Mouse (Mus musculus) B cell, adult 2 months (primary cell): ENCODE measurements around the gene Apex2.
"Not testable (repeated sequence)": the region's sequence is repeated elsewhere in the genome, so short reads cannot be mapped to it uniquely, and the experiment has no call there.

Experiments used
- DNase-seq, 2 experiments: peaks; one replicate each; pipeline ENCODE4 v3.0.0; 2022

Gene Apex2

GRCm38 (mm10) chrX:150589696-150590095 is at the start of gene Apex2:
Gene Apex2 (minus strand): TSS chrX:150589868.
- no peak for DNase-seq

GRCm38 (mm10) chrX:150636421-150636820 is 46.8 kb upstream of the Apex2 start:
- DNase-seq, result no peak

- no peak for DNase-seq
Measured at GRCm38 (mm10) chrX:150598882-150599281, 9.2 kb upstream of the Apex2 start.

DNA sequence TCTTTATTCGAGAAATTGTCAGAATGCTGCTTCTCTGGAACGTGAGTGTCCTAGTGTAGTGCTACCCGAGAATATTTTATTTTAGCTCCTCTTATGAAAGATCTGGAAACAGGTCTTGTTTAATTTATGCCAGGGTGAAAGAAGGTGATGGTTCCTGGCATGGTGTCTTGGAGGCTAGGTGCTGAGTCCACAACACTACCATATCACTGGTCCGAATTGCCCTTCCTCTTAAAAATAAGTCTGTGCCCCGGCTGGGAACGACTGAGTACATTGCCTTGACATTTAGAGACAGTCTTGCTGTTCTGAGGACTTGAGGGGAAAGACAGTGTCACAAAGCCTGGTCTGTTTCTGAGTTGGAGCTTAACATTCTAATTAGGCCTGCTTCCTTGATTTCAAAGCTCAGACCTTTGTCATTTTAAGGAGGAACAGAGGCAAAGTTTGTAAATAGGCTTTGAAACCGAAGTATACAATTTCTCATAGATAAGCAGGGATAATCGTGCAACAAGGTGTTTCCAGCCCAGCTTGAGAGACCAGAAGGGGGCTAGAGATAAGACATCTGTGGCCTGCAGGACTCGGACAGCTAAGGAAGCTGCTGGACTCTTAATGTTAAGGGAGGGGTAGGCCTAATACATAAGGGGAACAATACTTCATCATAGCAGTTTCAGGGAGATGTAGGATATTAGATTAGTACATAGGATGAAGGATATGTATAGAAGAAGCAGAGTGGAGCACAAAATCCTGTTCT is 5.5 kb upstream of the Apex2 start:
- no peak for DNase-seq

GRCm38 (mm10) chrX:150594176-150594575 is 4.5 kb upstream of the Apex2 start:
- DNase-seq, result no peak

GRCm38 (mm10) chrX:150593266-150594035 is 3.8 kb upstream of the Apex2 start:
- DNase-seq, result no peak

- peak; percentile 70 to 73 for DNase-seq
Measured at GRCm38 (mm10) chrX:150588023-150588764, 1.5 kb downstream of the Apex2 start, which contains the start of gene Pfkfb1. Gene Pfkfb1 (plus strand): TSS chrX:150588229.

GRCm38 (mm10) chrX:150585116-150585515 is 4.6 kb downstream of the Apex2 start:
- DNase-seq, result no peak

GRCm38 (mm10) chrX:150581921-150582320 is 7.7 kb downstream of the Apex2 start:
- DNase-seq, result no peak

DNA sequence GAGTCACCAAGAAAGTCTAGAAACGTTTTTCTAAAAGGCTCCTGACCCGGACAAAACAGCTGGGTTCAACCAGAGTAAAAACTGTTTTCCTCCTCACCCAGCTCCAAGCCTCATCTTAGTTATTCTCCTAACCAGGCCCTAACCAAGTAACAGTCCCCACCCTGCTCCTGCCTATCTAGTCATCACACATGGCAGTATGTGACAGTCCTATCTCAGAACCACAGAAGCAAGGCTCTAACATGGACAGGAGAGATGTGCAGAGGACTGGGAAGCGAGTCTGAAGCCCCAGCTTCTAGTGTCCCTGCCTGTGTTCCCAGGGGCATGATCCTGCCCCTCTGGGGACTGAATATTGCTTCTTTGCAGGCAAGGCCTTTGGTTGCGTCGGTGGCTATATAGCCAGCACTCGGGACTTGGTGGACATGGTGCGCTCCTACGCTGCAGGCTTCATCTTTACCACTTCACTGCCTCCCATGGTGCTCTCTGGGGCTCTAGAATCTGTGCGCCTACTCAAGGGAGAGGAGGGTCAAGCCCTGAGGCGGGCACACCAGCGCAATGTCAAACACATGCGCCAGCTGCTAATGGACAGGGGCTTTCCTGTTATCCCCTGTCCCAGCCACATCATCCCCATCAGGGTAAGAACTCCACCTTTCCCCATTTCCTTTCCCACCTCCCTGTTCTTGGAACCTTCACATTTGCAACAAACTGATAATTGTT is 24.9 kb downstream of the Apex2 start:
- DNase-seq, result no peak

DNA sequence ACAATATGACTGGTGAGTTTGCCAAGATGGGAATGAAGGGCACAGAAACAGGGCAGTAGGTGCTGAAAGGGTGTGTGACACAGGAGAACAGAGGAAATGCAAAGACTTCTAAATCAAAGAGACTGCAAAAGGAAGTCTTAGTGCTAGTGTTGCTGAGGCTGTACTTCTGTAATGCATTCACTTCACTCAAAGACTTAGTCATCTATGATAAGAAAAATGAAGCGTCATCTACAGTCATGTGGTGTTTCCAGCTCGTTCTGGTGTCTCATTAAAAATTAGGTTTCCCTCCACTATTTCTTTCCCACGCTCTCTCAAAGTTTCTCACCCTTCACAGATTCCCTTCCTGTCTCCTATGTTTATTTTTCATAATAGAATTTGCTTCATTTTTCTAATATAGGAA is 35.6 kb downstream of the Apex2 start:
- no peak for DNase-seq

- no peak for DNase-seq
Measured at GRCm38 (mm10) chrX:150551986-150552385, 37.7 kb downstream of the Apex2 start.

DNA sequence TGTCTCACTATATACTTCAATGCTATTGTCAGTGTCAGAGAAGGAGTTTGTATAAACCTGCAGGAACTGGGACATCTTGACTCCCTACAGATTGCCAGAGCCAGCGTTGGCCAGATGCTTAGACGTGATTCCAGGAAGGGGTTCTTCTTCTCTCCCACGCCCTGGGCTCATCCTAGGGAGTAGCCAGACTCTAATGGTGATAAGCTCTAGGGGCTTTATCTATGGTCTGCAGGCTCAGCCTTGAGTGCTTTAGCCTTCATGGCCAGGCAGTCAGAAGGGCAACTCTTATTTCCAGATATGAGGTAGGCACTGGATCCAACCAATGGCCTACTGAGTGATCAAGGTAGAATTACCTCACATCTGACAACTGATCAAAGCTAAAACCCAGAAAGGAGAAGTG is 40.0 kb downstream of the Apex2 start:
- no peak for DNase-seq

DNA sequence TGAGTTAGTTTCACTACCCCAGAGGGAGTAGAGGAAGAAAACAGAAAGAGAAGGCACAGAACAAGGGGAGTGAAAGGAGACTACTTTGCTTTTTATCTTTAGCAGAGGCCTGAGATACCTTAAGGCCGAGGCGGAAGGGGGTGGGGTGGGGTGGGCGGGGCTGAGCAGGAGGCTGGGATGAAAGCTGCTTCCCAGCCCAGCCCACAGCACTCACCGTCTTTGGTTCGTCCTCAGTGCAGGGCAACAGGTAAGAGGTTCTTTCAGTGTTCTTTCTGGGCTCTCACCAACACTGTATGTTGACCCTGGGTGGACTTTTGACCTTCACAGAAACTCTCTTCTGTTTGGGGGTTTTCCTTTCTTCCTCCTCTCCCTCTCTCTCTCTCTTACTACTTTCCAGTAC is 42.4 kb downstream of the Apex2 start, which contains the start of gene Alas2:
Alas2 (plus strand) TSS at position 137 of the 400 bp plus-strand sequence.
- no peak for DNase-seq

GRCm38 (mm10) chrX:150541684-150542083 is 48.0 kb downstream of the Apex2 start:
- no peak for DNase-seq

- no peak for DNase-seq
Measured at GRCm38 (mm10) chrX:150540111-150540510, 49.6 kb downstream of the Apex2 start.

- no peak for DNase-seq
Measured at GRCm38 (mm10) chrX:150516477-150516876, 73.2 kb downstream of the Apex2 start.

DNA sequence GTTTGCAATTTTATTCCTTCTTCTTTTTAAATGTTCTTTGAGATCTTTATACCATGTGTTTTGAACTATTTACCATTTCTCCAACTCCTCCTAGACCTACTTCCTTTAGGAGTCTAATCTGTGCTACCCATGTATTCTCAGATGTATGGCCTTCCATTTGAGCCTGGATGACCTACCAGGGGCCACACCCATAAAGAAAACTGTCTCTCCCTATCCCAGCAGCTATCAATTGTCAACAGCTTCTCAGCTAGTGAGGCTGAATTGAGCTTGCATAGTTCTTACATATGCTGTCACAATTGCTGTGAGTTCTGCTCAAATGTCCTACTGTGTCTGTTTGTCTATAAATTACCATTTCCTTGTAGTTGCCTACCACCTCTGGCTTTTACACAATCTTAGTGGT is 73.7 kb downstream of the Apex2 start:
- DNase-seq, result no peak

DNA sequence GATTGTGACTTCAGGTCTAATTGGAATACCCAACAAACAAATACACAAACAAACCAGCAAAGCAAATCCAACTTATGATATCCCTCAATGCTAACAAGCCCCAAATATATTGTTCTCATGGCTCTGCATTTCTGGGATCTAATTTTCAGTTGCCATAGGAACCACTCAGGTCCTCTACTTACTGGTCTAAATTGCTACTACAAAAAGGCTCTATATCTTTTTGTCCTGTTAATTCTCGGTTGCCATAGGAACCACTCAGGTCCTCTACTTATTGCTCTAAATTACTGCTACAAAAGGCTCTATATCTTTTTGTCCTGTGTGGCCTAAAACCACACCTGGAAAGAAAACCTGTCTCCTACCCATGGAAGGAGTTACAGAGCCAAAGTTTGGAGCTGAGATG is 75.5 kb downstream of the Apex2 start:
- DNase-seq, result no peak

DNA sequence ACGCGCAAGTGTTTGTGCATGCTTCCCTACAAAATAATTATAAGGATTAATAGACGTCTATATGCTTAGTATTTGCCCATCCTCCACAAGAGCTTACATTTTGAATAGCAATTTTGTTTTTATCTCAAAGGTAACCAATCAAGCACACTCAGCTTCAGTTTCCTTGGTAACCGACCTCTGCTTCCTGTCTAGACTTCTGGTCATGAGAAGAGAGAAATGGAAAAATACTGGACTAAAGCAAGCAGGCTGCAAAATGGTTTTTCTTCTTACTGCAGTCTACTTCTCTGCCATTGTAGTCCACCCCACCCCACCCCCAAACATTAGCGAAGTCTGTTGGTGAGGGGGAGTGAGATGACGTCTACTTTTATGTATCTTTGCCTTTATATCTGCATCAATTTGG is 78.4 kb downstream of the Apex2 start:
- no peak for DNase-seq

GRCm38 (mm10) chrX:150510631-150511030 is 79.0 kb downstream of the Apex2 start:
- DNase-seq, result peak; percentile 32 to 41

DNA sequence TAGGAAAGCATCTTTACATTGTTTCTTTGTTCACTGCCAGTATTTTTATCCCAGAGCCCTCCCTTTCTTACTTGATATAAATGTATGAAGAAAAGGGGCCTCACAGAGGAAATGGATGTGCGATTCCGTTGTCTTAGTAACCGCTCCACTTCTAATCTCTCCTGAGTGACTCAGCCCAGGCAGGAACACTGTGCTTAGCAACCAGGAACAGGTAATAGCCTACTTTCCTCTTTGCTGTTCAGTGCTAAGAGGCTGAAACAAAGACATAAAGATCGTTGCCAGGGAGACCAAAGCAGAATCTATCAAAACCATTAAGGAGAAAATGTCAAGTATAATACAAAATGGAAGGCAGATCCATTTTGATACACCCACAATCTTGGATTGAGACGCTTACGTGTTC is 81.0 kb downstream of the Apex2 start:
- no peak for DNase-seq

DNA sequence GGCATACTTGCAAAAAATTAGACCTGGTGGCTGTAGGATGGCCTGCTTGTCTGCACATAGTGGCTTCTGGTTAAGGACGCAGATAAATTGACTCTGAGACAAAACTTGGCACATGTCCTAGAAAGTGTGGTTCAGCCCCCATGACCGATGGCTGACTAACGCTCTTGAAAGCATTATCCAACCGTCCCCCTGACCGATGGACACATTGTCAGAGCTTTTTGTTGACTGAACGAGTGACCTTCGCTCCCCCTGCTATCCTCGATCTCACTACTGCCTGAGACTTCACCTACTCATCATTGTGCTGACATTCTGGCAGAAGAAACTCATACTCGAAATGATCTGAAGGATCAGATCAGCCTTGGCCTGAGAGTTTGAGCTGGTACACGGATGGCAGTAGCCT is 101.9 kb downstream of the Apex2 start:
- DNase-seq, result not testable (repeated sequence)
